Mouse (Mus musculus): ENCODE results near the gene Olfr12.

Olfr12 gene

DNA sequence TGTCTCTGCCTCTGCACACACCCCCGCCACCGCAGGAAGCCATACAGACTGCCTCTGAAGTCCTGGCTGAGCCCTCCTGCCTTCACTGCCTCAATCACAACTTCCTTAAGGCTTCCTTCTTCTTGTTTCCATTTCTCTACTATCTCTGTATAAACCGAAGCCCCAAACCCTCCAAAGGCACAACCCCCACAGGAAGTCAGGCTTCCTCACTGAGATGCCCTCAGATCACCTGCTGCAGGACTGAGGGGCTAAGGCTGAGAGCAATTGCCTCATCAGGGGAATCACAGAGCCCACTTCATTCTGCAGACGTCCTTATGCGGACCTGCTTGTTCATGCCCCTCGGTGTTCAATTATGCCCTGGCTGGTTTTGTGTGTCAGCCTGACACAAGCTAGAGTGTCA is 22.8 kb downstream of the Olfr12 start:
- no peak for DNase-seq (ENCODE audit: inconsistent ontology term)

DNA sequence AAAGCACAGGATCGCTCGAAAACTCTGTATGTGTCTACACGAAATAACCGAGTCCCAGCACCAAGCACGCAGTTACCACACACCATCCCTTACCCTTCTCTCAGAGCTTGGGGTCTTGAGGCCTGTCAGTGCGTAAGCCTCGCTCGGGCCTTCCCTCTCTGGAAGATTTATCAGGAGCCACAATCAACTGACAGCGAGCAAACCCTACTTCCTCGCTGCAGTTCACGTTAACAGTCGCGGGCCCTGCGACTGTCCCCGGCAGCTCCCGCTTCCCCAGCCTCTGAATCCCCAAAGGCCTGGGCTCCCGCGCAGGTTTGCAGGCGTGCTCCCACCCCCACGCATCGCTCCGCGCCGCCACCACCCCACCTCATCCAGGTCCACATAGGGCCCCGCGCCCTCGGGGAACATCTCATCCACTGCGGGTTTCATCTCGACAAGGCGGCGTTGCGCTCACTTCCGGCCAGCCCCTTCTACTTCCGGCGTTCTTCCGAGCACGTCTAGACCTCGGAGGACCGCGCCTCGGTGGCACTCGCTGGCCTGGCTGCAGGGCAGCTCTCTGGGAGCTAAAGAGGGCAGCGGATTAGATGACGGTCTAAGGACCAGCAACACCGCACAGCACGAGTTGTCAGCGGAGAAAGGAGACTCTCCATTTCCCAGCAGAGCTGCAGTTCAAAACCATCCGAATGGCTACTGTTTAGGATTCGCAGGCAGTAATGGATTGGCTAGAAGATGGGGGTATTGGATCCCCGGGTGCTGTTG is 24.1 kb downstream of the Olfr12 start, which contains the start of gene Cops9:
Cops9 (minus strand) TSS at position 472 of the 759 bp plus-strand sequence.
- DNase-seq (ENCODE audit: inconsistent ontology term), result peak; percentile 93

- DNase-seq (ENCODE audit: inconsistent ontology term), result no peak
These were observed 26.1 kb downstream of the Olfr12 start for GRCm38 (mm10) chr1:92643691-92644090.

GRCm38 (mm10) chr1:92644916-92645315 is 27.3 kb downstream of the Olfr12 start:
- no peak for DNase-seq (ENCODE audit: inconsistent ontology term)

DNA sequence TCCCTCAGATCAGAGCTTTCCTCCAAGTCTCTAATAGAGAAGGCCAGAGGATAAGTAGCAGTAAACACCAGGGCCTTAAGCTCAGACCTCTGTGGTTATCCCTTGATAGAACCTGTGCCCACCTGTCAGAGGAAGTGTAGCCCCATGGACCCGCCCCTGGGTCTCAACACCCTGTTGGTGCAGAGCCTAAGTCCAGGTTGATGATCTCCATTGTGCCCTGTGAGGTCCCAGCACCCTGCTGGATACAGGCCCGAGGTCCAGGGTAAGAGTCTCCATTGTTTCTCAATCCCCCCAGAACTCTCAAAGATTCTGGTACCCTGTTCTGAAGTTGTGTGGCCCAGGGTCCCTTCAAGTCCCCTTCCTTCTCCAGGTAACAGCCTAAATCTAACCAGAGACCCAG is 28.5 kb downstream of the Olfr12 start:
- no peak for DNase-seq (ENCODE audit: inconsistent ontology term)

DNA sequence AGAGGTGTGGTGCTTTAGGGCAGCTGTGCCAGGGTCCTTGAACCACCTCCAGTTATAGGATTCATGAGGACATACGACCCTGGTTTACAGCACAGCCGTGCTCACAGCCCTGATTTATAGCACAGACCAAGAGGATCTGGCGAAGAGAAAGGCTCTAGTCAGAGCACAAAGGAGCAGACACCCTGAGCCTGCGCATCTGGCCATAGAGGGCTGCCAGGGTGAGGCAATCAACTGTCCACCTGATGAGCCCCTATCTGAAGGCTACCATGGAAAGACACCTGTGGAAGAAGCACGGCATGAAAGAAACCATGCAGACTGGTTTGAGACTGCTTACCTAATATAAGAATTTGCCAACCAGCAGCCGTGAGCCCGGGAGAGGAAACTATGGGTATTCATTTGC is 29.0 kb downstream of the Olfr12 start:
- DNase-seq (ENCODE audit: inconsistent ontology term), result no peak

- no peak for DNase-seq (ENCODE audit: inconsistent ontology term)
These were observed 29.4 kb downstream of the Olfr12 start for GRCm38 (mm10) chr1:92647026-92647425.

GRCm38 (mm10) chr1:92647752-92648151 is 30.2 kb downstream of the Olfr12 start:
- peak; percentile 80 for DNase-seq (ENCODE audit: inconsistent ontology term)

DNA sequence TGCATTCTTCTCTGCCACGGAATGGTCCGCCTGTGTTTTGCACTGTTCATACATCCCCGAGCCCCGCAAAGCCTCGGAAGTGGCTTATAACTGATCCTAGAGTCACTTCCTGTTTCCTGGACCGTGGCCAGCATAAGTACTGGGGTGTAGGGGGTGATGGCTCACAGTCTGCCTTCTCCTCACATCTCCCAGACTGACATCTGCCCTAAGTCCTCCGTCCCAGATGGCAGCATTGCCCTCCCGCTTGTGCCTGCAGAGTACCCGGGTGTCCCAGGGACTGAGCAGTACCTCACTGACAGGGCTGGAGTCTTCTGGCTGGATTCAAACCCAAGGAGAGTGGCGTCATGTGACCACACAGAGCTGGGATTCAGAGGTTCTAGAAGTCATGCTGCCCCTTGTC is 30.6 kb downstream of the Olfr12 start:
- DNase-seq (ENCODE audit: inconsistent ontology term), result no peak

DNA sequence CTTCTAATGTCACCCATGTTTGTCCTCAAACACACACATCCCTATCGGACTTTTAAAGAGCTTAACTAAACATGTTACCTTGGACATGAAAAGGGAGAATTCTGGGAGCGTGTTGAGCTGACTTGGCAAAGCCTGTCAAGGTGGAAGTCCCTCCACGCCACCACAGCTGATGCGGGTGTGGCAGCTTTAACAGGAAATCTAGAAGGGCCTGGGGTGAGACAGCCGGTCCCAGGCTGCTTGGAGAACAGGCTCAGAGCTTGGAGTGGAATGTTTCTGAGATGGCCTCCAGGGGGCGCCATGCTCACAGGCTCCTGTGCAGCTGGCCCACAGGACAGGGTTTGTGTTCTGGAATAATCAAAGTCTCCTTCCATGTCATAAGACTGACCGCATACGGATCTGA is 31.1 kb downstream of the Olfr12 start, which contains the start of gene Otos:
Otos (minus strand) TSS at position 169 of the 400 bp plus-strand sequence.
- peak; percentile 72 for DNase-seq (ENCODE audit: inconsistent ontology term)

DNA sequence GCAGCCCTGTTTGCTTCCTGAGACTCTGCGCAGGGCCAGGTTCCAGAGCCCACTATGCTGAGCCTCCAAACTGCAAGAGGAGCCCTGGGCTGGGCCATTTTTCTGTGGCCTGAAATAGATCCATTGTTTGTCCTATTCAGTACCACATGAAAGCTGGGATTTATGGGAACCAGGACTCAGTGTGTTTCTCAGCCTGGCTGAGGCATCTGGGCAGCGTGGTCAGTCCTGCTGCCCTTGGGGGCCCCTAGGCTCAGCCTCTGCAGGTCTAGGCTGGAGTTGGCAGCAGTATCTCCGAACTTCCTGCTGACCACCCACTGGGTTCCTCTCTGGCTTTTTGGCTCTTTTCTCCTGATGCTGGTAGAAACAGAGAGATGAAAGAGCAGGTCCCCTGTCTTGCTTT is 33.9 kb downstream of the Olfr12 start:
- peak; percentile 65 for DNase-seq (ENCODE audit: inconsistent ontology term)

GRCm38 (mm10) chr1:92653179-92653578 is 35.6 kb downstream of the Olfr12 start:
- no peak for DNase-seq (ENCODE audit: inconsistent ontology term)

DNA sequence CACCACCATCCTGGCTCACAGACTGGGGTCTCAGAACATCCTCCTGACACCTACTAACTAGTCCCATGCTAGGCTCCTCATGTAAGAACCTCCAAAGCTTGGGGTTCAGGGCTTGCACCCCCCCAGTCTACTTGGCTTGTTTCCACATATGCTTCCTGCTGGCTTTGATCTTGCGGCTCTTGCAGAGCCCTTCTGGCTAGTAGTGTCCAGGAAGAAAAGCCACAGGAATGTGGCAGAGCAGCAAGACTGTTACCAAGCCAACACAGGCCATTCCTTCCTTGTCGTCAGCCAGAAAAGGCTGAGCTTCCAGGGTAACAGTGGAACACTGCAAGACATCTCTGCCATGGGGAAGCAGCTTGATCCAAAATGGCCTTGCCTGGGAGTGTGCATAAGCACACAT is 37.1 kb downstream of the Olfr12 start:
- DNase-seq (ENCODE audit: inconsistent ontology term), result peak; percentile 77

DNA sequence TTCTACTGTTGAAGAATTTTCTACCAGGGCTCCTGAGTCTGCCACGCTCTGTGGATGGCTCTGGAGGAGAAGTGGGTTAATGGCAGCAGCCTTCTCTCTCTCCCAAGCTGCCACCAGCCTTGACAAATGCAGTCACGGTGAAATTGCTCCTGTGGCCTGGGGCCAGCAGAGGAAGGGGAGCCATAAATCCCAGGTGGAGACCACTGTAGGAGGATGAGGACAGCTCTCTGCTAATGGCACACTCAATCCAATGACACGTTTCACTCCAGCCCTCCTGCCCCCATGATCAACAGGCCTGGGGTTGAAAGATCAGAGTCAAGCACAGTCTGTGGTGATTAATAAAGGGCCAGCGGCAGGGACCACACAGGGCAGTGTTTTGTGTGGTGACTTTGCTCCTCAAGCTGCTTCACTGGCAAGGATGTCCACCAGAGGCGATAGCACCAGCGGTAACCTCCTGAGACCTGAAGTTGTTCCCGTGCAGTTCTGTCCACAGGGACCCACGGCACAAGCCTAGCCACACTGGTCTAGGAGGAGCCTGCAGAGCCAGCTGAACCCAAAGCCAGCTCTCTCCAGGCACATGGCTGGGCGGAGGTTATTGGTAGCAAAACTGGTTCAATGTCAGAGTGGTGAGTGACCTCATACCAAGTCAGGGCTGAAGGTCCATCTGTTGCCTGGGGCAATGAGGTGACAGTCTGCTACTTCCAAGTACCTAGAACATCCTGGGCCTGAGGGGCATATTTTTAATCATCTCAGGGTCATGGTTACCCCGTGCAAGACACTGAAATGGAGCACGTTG is 39.6 kb downstream of the Olfr12 start:
- DNase-seq (ENCODE audit: inconsistent ontology term), result no peak

DNA sequence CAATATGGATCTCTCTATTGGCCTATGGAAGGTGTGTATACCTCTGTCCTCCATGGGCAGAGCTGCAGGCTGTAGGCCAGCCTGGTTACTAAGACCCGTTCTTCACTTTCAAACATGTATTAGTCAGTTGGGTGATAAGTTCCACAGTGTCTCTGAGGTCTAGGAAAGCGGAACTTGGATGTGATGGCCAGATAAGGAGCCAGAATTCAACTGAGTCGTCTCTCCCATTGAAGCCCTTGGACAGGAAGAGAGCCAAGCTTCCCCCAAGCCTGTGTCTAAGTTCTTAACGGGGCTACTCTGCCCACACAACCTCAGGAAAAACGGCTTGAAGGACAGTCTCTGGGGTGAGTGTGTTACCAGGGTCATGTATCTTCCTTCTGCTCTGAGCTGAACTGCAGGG is 41.8 kb downstream of the Olfr12 start:
- no peak for DNase-seq (ENCODE audit: inconsistent ontology term)

- DNase-seq (ENCODE audit: inconsistent ontology term), result no peak
These were observed 49.5 kb downstream of the Olfr12 start for GRCm38 (mm10) chr1:92667106-92667505.

- peak; percentile 71 for DNase-seq (ENCODE audit: inconsistent ontology term)
These were observed 51.8 kb downstream of the Olfr12 start for GRCm38 (mm10) chr1:92669430-92669829.

DNA sequence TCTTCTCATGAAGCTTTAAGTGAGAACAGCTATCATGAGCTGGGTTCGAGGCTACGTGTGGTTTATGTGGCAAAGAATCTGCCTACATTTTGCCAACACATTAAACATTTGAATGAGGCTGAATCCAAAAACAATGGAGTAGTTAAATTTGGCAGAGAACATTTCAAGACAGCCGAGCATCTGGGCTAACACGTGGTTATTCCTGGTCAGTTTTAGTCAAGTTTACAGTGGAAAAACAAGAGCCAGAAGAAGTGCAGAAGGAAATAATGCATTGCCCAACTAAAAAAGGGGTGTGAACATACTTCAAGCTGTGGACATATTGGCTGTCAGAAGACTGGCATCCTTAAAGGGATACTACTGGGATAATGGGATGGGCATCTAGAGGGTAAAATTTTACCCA is 53.7 kb downstream of the Olfr12 start:
- no peak for DNase-seq (ENCODE audit: inconsistent ontology term)

Measured in Muller cell, postnatal 12 days (primary cell).